Mouse (Mus musculus) kidney, postnatal 14 days (tissue): ENCODE measurements at regions not wholly inside any gene's neighbourhood (a gene's known extent, or its start where the extent isn't known, plus 50 kb on each side); places are given as distances from the start of the nearest gene placed in this dataset.

Experiments used
- DNase-seq: peaks from one replicate; pipeline ENCODE4 v3.0.0; 2022; ENCODE audit warnings: mixed read lengths

GRCm38 (mm10) chr3:129449928-129450327 lies 82.2 kb upstream of the Elovl6 start:
- DNase-seq = no peak

GRCm38 (mm10) chr3:129450671-129451070 lies 81.5 kb upstream of the Elovl6 start:
- DNase-seq = peak; percentile 6

DNA sequence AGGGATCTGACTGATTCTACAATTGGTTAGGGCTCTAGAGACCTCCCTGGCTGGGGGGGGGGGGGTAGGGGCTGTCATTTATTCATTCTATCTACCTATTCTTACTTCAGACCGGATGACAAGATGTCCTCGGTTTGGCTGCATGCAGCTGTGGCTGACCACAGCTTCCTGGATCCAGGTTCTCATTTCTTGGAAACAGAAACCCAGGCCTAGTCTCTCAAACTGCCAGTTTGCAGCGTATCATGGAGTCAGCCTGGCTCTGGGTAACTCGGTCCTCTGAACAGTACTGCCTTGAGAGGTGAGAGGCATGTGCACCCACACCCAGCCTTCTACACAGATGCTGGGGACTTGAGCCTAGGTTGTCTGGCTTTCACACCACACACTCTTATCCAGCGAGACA lies 62.1 kb upstream of the Elovl6 start:
- no peak for DNase-seq

DNA sequence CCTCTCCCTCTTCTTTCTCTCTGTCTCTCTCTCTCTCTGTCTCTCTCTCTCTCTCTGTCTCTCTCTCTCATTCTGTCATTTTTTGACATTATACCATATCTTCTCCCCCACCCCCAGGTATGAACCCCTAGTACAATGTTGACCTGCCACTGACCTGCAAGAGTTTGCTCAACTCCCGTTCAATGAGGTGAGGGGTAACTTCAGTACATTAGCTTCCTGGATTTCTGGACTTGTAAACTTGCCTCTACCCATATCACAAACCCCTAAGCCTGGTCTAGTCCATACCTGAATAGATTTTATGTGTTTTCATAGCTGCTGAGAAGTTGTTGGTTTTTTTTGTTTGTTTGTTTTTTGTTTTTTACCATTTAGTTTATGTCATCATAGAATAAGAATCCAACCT lies 60.8 kb upstream of the Elovl6 start:
- no peak for DNase-seq

GRCm38 (mm10) chr3:129472008-129472407 lies 60.1 kb upstream of the Elovl6 start:
- DNase-seq = no peak

- DNase-seq = no peak
Measured at GRCm38 (mm10) chr3:129474451-129474850, 57.7 kb upstream of the Elovl6 start.

GRCm38 (mm10) chr3:129476250-129476649 lies 55.9 kb upstream of the Elovl6 start:
- no peak for DNase-seq

DNA sequence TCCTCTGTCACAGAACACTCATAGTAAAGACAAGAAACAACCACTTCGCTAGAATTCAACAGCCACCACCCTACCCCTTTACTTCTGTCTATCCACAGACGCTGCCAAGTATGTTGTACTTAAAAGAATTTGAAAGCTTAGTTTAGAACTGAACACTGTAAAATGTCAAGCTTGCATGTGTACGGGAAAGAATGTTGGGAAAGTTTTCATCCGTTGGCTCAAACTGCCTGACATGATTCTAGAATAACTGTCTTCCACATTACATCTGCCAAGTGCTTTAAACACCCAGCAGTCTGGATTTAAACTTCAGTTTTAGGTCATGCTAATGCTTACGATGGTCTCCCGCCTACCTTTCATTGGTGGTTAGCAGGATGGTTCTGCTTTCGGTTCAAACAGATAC lies 54.1 kb upstream of the Elovl6 start:
- DNase-seq = no peak

GRCm38 (mm10) chr3:129481293-129481692 lies 50.9 kb upstream of the Elovl6 start:
- no peak for DNase-seq
